Mouse (Mus musculus): ENCODE data around the gene Cdipt.

Gene Cdipt

GRCm38 (mm10) chr7:126975950-126976866, 494 bp downstream of the Cdipt start, which contains the start of gene Cdiptos:
Gene Cdiptos, minus strand, starts transcription at chr7:126976098.
- peak; percentile 98 for DNase-seq (ENCODE audit: low read depth)

GRCm38 (mm10) chr7:126976878-126977459, 1.3 kb downstream of the Cdipt start:
- DNase-seq (ENCODE audit: low read depth), result peak; percentile 34

- DNase-seq (ENCODE audit: low read depth), result peak; percentile 59
Observed at GRCm38 (mm10) chr7:126978841-126979240, 3.1 kb downstream of the Cdipt start.

GRCm38 (mm10) chr7:126981601-126982000, 5.9 kb downstream of the Cdipt start:
- DNase-seq (ENCODE audit: low read depth), result no peak

- DNase-seq (ENCODE audit: low read depth), result no peak
Observed at GRCm38 (mm10) chr7:126982054-126982453, 6.3 kb downstream of the Cdipt start.

GRCm38 (mm10) chr7:126983113-126983512, 7.4 kb downstream of the Cdipt start:
- no peak for DNase-seq (ENCODE audit: low read depth)

- DNase-seq (ENCODE audit: low read depth), result no peak
Observed at GRCm38 (mm10) chr7:126984667-126985444, 9.1 kb downstream of the Cdipt start.

GRCm38 (mm10) chr7:126986319-126986718, 10.6 kb downstream of the Cdipt start:
- peak; percentile 48 for DNase-seq (ENCODE audit: low read depth)

GRCm38 (mm10) chr7:126988816-126989215, 13.1 kb downstream of the Cdipt start:
- no peak for DNase-seq (ENCODE audit: low read depth)

- no peak for DNase-seq (ENCODE audit: low read depth)
Observed at GRCm38 (mm10) chr7:126996449-126996848, 20.7 kb downstream of the Cdipt start.

- DNase-seq (ENCODE audit: low read depth), result peak; percentile 66
Observed at GRCm38 (mm10) chr7:126999568-126999967, 23.9 kb downstream of the Cdipt start.

- no peak for DNase-seq (ENCODE audit: low read depth)
Observed at GRCm38 (mm10) chr7:127003620-127004019, 27.9 kb downstream of the Cdipt start.

- DNase-seq (ENCODE audit: low read depth), result no peak
Observed at GRCm38 (mm10) chr7:127004122-127004875, 28.6 kb downstream of the Cdipt start.

GRCm38 (mm10) chr7:127007313-127008024, 31.8 kb downstream of the Cdipt start:
- DNase-seq (ENCODE audit: low read depth), result peak; percentile 21

- DNase-seq (ENCODE audit: low read depth), result no peak
Observed at GRCm38 (mm10) chr7:127008239-127009019, 32.7 kb downstream of the Cdipt start.

GRCm38 (mm10) chr7:127009307-127010085, 33.8 kb downstream of the Cdipt start:
- DNase-seq (ENCODE audit: low read depth), result no peak

GRCm38 (mm10) chr7:127011051-127011450, 35.3 kb downstream of the Cdipt start:
- no peak for DNase-seq (ENCODE audit: low read depth)

- no peak for DNase-seq (ENCODE audit: low read depth)
Observed at GRCm38 (mm10) chr7:127011717-127012116, 36.0 kb downstream of the Cdipt start.

GRCm38 (mm10) chr7:127012374-127012773, 36.7 kb downstream of the Cdipt start:
- no peak for DNase-seq (ENCODE audit: low read depth)

All from induced T-regulatory cell, adult 2 months (primary cell).